Mouse (Mus musculus) midbrain, postnatal 0 days (tissue): Measurements from ENCODE around the gene Nploc4. TPM values are rescaled to one million over a fixed set of nuclear protein-coding genes. Genes with fewer than 3 reads are reported as not detected.
"Not testable (repeated sequence)": the region's sequence is repeated elsewhere in the genome, so short reads cannot be mapped to it uniquely, and the experiment has no call there.

Experiments
- ATAC-seq: fragments of 200-750 bp; cut with Nextera tagmentation; 2 replicates; pipeline ENCODE4 v1.8.0; 2017; ENCODE audit warnings: moderate number of reproducible peaks, mild to moderate bottlenecking, moderate TSS enrichment, moderate library complexity; ENCODE audit not compliant: low FRiP score
- DNase-seq: peaks from one replicate; pipeline ENCODE4 v3.0.0-alpha.2; 2015; ENCODE audit warnings: low spot score
- H3K27ac ChIP-seq: fragments of 300-500 bp; sonication (generic); 2 replicates; pipeline ENCODE4 v1.5.1; 2014; ENCODE audit warnings: low read depth, mild to moderate bottlenecking, low read length, mixed read lengths
- H3K27me3 ChIP-seq: fragments of 300-500 bp; sonication (generic); 2 replicates; pipeline ENCODE4 v1.6.1; 2014; ENCODE audit warnings: low read length, control low read depth, mixed read lengths; ENCODE audit not compliant: insufficient read depth
- H3K36me3 ChIP-seq: fragments of 300-500 bp; sonication (generic); 2 replicates; pipeline ENCODE4 v1.6.1; 2014; ENCODE audit warnings: low read length, control low read depth, mixed read lengths; ENCODE audit not compliant: insufficient read depth
- H3K4me1 ChIP-seq: fragments of 300-500 bp; sonication (generic); 2 replicates; pipeline ENCODE4 v1.6.1; 2014; ENCODE audit warnings: mild to moderate bottlenecking, control low read depth, antibody characterized with exemption, low read length, mixed read lengths; ENCODE audit not compliant: insufficient read depth
- H3K4me2 ChIP-seq: fragments of 300-500 bp; sonication (generic); 2 replicates; pipeline ENCODE4 v1.6.1; 2014; ENCODE audit warnings: low read depth, mild to moderate bottlenecking, low read length, mixed read lengths; ENCODE audit not compliant: poor library complexity, severe bottlenecking
- H3K4me3 ChIP-seq: fragments of 300-500 bp; sonication (generic); 2 replicates; pipeline ENCODE4 v1.5.1; 2014; ENCODE audit warnings: low read depth, mild to moderate bottlenecking, low read length, moderate library complexity
- H3K9ac ChIP-seq: fragments of 300-500 bp; sonication (generic); replicated peaks from 2 replicates; pipeline ENCODE4 v1.6.1; 2014; ENCODE audit warnings: mild to moderate bottlenecking, low read length, moderate library complexity, mixed read lengths; ENCODE audit not compliant: poor library complexity, severe bottlenecking
- H3K9me3 ChIP-seq: fragments of 300-500 bp; sonication (generic); 2 replicates; pipeline ENCODE4 v1.6.1; 2016; ENCODE audit warnings: low read length, control low read depth
- CTCF ChIP-seq: IDR thresholded peaks from 2 replicates; pipeline ENCODE4 v1.5.1; 2016; ENCODE audit warnings: antibody characterized with exemption, mild to moderate bottlenecking
- WGBS: fragments of 180-500 bp; shearing (Covaris S2); extraction: QIAGEN DNeasy Blood & Tissue Kit; methylation state at CpG from one replicate; pipeline ENCODE4 v1.1.7; 2014; 5-methylcytosine and 5-hydroxymethylcytosine counted together
- polyA plus RNA-seq: library from polyadenylated mRNA; unstranded; fragments of >200 nt; fragmentation: Nextera tagmentation; extraction: Ambion mirVana; gene quantifications from 2 replicates; pipeline ENCODE4 v1.2.1, GENCODE M21; 2015
- total RNA-seq: library from RNA; depleted of rRNA; stranded (reverse); fragments of >200 nt; gene quantifications from 2 replicates; pipeline ENCODE4 v1.2.3, GENCODE M21; 2014

The Nploc4 gene
- total and polyA plus RNA-seq, 2 experiments from 2014 or later: 27.1 to 64.4 TPM

DNA sequence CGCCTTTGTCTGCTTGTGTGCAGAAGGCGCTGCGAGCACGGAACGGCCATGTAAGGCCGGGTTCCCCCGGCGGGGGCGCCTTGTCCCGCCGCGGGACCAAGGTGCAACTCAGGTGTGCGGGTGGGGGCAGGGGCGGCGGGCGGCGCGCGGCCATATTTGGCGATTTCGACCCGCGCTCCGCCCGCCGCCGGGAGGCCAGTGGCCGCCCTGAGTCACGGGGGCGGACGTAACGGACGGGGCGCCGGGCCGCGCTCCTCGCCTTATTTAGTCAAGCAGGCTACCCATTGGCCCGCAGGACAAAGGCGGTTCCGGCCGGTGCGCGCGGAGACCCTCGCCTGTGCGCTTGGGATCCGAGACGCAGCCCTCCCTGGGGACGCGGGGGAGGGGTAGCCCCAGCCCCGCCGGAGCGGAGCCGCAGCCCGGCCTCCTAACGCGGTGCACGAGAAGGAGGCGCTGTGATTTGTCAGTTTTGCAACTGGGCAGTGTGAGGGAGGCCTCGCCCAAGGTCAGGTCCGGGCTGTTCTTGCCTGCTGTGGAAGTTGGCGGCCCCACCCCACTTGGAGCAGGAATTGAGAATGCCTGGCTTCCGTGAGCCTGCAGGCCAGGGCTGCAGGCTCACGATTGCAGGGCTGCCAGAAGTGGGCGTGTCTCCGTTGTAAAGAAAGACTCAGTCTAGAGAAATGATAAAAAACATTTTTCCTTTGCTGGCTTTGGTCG, 87.4 kb downstream of the Nploc4 start:
- peak overlapping the region; percentile 100 for H3K9ac ChIP-seq
- peak overlapping the region; percentile 74 for H3K4me2 ChIP-seq
- H3K4me1 ChIP-seq: peaks cover 7% of the 10 kb centered on the region; the same call in 1 of the 2 replicates
- H3K36me3 ChIP-seq: peaks cover 3% of the 10 kb centered on the region
- ATAC-seq (peak; percentile 67), DNase-seq (peak; percentile 92)
- H3K4me3 ChIP-seq: peak overlapping the region; percentile 97
- H3K9me3 ChIP-seq: no peaks in the 10 kb centered on the region
- no peaks in the 10 kb centered on the region for H3K27me3 ChIP-seq
- peak overlapping the region; percentile 99 for H3K27ac ChIP-seq
- peak; percentile 22; the same call in 1 of the 2 replicates for TF ChIP-seq CTCF
- WGBS: 1% methylated on average over 62 of the region's 68 CpGs

GRCm38 (mm10) chr11:120349371-120349985, 88.0 kb downstream of the Nploc4 start:
- Histone ChIP-seq H3K9ac (peak overlapping the region; percentile 100), H3K4me1 (peaks cover 7% of the 10 kb centered on the region; the same call in 1 of the 2 replicates), H3K27me3 (no peaks in the 10 kb centered on the region), H3K27ac (peak overlapping the region; percentile 99), H3K36me3 (peaks cover 6% of the 10 kb centered on the region), H3K4me2 (peak overlapping the region; percentile 74), H3K9me3 (no peaks in the 10 kb centered on the region), H3K4me3 (peak overlapping the region; percentile 97)
- TF ChIP-seq CTCF: no peak
- DNase-seq: peak; percentile 60
- WGBS: 0% methylated on average over 16 of the region's 16 CpGs
- peak; percentile 15; the same call in 1 of the 2 replicates for ATAC-seq

- ATAC-seq (peak; percentile 61), DNase-seq (peak; percentile 80)
- Histone ChIP-seq H3K9ac (peak overlapping the region; percentile 100), H3K27ac (peak overlapping the region; percentile 99), H3K4me2 (peak overlapping the region; percentile 74), H3K4me3 (peak overlapping the region; percentile 97), H3K36me3 (peaks cover 6% of the 10 kb centered on the region), H3K9me3 (no peaks in the 10 kb centered on the region), H3K27me3 (no peaks in the 10 kb centered on the region), H3K4me1 (peaks cover 7% of the 10 kb centered on the region; the same call in 1 of the 2 replicates)
- TF ChIP-seq CTCF: no peak
- WGBS: under 1% methylated on average over 45 of the region's 53 CpGs
Measured at GRCm38 (mm10) chr11:120348684-120349370, 88.7 kb downstream of the Nploc4 start.

DNA sequence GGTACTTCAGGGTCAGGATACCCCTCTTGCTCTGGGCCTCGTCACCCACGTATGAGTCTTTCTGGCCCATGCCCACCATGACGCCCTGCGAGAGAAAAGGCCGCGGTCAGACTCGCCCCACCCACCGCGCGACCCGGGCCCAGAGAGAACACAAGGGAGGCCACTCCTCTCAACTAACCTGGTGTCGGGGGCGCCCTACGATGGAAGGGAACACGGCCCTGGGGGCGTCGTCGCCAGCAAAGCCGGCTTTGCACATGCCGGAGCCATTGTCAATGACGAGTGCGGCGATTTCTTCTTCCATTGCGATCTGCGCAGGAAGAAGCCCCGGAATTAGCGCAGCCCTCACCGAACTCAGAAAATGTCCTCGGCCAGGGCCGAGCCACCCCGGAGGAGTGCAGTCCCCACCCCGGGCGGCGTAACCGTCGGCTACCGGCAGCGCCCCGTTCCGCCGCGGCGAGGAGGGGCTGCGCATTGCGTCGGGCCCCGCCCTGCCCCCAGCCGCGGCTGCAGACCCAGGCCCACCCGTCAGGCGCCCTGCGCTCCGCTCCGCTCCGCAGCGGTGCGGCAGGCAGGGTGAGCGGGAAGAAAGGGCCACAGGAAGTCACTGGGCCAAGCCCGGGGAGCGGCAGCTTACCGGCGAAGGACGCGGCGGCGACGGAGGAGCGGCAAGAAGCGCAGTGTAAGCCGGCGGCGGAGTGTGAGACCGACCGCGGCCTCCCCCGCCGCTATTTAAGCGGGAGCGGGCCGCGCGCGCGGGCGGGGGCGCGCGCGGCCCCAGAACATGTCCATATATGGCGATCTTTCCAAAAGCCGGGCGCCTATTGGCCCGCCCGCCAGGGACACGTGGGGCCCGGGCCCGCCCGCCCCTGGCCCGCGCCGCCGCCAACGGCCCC, 89.5 kb downstream of the Nploc4 start, which contains the start of gene Actg1:
TSS of gene Actg1 (minus strand) at position 752 of the 893 bp plus-strand sequence.
- Histone ChIP-seq H3K4me3 (peak within 1 kb of the TSS; percentile 97), H3K9me3 (no peaks in the 10 kb centered on the region), H3K4me2 (peak within 1 kb of the TSS; percentile 74), H3K36me3 (peaks cover 6% of the 10 kb centered on the region), H3K27ac (peak within 1 kb of the TSS; percentile 99), H3K9ac (peak within 1 kb of the TSS; percentile 100), H3K4me1 (peaks cover 7% of the 10 kb centered on the region; the same call in 1 of the 2 replicates), H3K27me3 (no peaks in the 10 kb centered on the region)
- DNase-seq: peak; percentile 95
- under 1% methylated on average over 63 of the region's 103 CpGs for WGBS
- no peak for TF ChIP-seq CTCF
- peak; percentile 86 for ATAC-seq

DNA sequence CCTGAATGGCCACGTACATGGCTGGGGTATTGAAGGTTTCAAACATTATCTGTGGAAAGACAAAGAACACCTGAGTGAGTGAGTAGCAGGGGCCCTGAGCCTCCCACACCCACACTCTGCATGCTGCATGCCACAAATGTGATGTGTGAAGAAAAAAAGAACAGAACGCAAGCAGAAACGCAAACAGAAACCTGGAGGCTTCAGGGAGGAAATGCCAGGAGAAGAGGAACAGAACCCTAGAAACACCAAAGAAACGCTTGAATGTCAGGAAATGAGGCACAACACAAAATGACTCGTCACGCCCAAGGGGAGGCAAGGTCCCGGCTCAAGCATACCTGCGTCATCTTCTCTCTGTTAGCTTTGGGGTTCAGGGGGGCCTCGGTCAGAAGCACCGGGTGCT, 90.2 kb downstream of the Nploc4 start:
- 1% methylated on average over 8 of the region's 10 CpGs for WGBS
- no peak for TF ChIP-seq CTCF
- ATAC-seq: no peak
- Histone ChIP-seq H3K9ac (peak overlapping the region; percentile 100), H3K27me3 (no peaks in the 10 kb centered on the region), H3K9me3 (no peaks in the 10 kb centered on the region), H3K27ac (peak overlapping the region; percentile 99), H3K36me3 (peaks cover 6% of the 10 kb centered on the region), H3K4me3 (peak overlapping the region; percentile 97), H3K4me2 (peak overlapping the region; percentile 48), H3K4me1 (peaks cover 7% of the 10 kb centered on the region; the same call in 1 of the 2 replicates)
- DNase-seq: no peak

GRCm38 (mm10) chr11:120346383-120347034, 91.0 kb downstream of the Nploc4 start:
- Histone ChIP-seq H3K9ac (peak overlapping the region; percentile 44; the same call in 1 of the 2 replicates), H3K4me2 (peak overlapping the region; percentile 62), H3K4me3 (peak overlapping the region; percentile 42)
- H3K4me1 ChIP-seq, H3K27ac ChIP-seq, H3K36me3 ChIP-seq, H3K9me3 ChIP-seq, H3K27me3 ChIP-seq, ATAC-seq, DNase-seq: not testable (repeated sequence)
- 44% methylated on average over 10 of the region's 13 CpGs for whole genome bisulfite sequencing
